Mouse (Mus musculus): ENCODE measurements around the gene Cfap299. TPM values are rescaled to one million over a fixed set of nuclear protein-coding genes. Genes with fewer than 3 reads are reported as not detected.

Cfap299 gene
- polyA plus RNA-seq, 1 experiment: 0.82 TPM

- TF ChIP-seq CTCF (IDR thresholded peaks at IDR 0.05; ENCODE audit: borderline replicate concordance, extremely low read depth, insufficient read depth, insufficient read length) (no peak), POLR2A (IDR thresholded peaks at IDR 0.05; ENCODE audit: borderline replicate concordance, extremely low read depth, insufficient read depth, insufficient read length, poor library complexity, severe bottlenecking) (no peak)
- no peak for DNase-seq (ENCODE audit: low read depth)
Observed at GRCm38 (mm10) chr5:98842600-98843310, 513.7 kb downstream of the Cfap299 start.

DNA sequence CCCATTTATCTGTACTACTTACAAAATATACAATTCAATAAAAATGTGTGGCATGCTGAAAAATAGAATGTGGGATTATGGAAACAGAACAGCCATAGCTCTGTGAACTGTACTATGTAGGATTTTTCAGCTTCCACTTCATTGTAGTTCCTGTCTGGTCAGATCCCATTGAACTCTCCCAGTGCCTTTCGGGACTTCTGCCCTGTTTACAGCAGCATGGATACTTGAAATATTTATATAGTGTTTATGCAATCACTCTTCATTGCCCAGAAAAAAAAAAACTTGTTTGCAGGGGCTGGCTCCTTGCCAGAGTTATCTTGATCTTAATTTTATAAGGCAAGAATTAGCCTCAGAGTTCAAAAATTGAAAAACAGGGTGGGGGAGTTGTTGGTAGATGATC is 515.6 kb downstream of the Cfap299 start:
- no peak for TF ChIP-seq CTCF (IDR thresholded peaks at IDR 0.05; ENCODE audit: borderline replicate concordance, extremely low read depth, insufficient read depth, insufficient read length)
- no peak for TF ChIP-seq POLR2A (IDR thresholded peaks at IDR 0.05; ENCODE audit: borderline replicate concordance, extremely low read depth, insufficient read depth, insufficient read length, poor library complexity, severe bottlenecking)
- DNase-seq (ENCODE audit: low read depth): no peak

Other genes starting within 250 kb of the Cfap299 start
- gene Prdm8, start 162.1 kb upstream of the Cfap299 start, polyA plus RNA-seq (2012; rRNA removed): 23.2 and 26.7 TPM in 2 replicates
- 0.33 and 0.43 TPM in 2 replicates for gene Fgf5, start 75.1 kb upstream of the Cfap299 start, polyA plus RNA-seq (2012; rRNA removed)
- gene Gm11111, start 223.4 kb downstream of the Cfap299 start, polyA plus RNA-seq (2012; rRNA removed): not detected in 2 replicates

Data from brain, embryonic 14.5 days (tissue).